Mouse (Mus musculus) embryonic facial prominence, embryonic 14.5 days (tissue): ENCODE data around the gene Tcte1. TPM values are rescaled to one million over a fixed set of nuclear protein-coding genes. Genes with fewer than 3 reads are reported as not detected.

Experiments used
- ATAC-seq: fragments of 200-750 bp; cut with Nextera tagmentation; 2 replicates; pipeline ENCODE4 v1.8.0; 2017; ENCODE audit warnings: low read depth, moderate number of reproducible peaks, moderate TSS enrichment
- DNase-seq: peaks from one replicate; pipeline ENCODE4 v3.0.0-alpha.2; 2015; ENCODE audit warnings: low spot score
- H3K27ac ChIP-seq: fragments of 300-500 bp; sonication (generic); replicated peaks from 2 replicates; pipeline ENCODE4 v1.5.1; 2014; ENCODE audit warnings: low read depth, mild to moderate bottlenecking, low read length, moderate library complexity
- H3K27me3 ChIP-seq: fragments of 300-500 bp; sonication (generic); replicated peaks from 2 replicates; pipeline ENCODE4 v1.6.1; 2014; ENCODE audit warnings: low read length; ENCODE audit not compliant: control insufficient read depth, insufficient read depth
- H3K36me3 ChIP-seq: fragments of 300-500 bp; sonication (generic); 2 replicates; pipeline ENCODE4 v1.6.1; 2014; ENCODE audit warnings: low read length, mixed read lengths; ENCODE audit not compliant: control insufficient read depth, insufficient read depth
- H3K4me1 ChIP-seq: fragments of 300-500 bp; sonication (generic); 2 replicates; pipeline ENCODE4 v1.6.1; 2014; ENCODE audit warnings: antibody characterized with exemption, low read length; ENCODE audit not compliant: control insufficient read depth, insufficient read depth
- H3K4me2 ChIP-seq: fragments of 300-500 bp; sonication (generic); 2 replicates; pipeline ENCODE4 v1.6.1; 2014; ENCODE audit warnings: low read depth, mild to moderate bottlenecking, low read length, moderate library complexity, mixed read lengths
- H3K4me3 ChIP-seq: fragments of 300-500 bp; sonication (generic); 2 replicates; pipeline ENCODE4 v1.5.1; 2014; ENCODE audit warnings: low read depth, mild to moderate bottlenecking, low read length
- H3K9ac ChIP-seq: fragments of 300-500 bp; sonication (generic); 2 replicates; pipeline ENCODE4 v1.6.1; 2014; ENCODE audit warnings: low read depth, mild to moderate bottlenecking, low read length, moderate library complexity, mixed read lengths
- H3K9me3 ChIP-seq: fragments of 300-500 bp; sonication (generic); 2 replicates; pipeline ENCODE4 v1.6.1; 2016; ENCODE audit warnings: low read length; ENCODE audit not compliant: control insufficient read depth
- WGBS: fragments of 180-500 bp; shearing (Covaris S2); extraction: QIAGEN DNeasy Blood & Tissue Kit; methylation state at CpG from one replicate; pipeline ENCODE4 v1.1.7; 2014; 5-methylcytosine and 5-hydroxymethylcytosine counted together
- polyA plus RNA-seq: library from polyadenylated mRNA; unstranded; fragments of >200 nt; fragmentation: Nextera tagmentation; extraction: Ambion mirVana; gene quantifications from 2 replicates; pipeline ENCODE4 v1.2.1, GENCODE M21; 2014

The Tcte1 gene
- polyA plus RNA-seq, 1 experiment from 2014 or later, result 2.7 TPM

DNA sequence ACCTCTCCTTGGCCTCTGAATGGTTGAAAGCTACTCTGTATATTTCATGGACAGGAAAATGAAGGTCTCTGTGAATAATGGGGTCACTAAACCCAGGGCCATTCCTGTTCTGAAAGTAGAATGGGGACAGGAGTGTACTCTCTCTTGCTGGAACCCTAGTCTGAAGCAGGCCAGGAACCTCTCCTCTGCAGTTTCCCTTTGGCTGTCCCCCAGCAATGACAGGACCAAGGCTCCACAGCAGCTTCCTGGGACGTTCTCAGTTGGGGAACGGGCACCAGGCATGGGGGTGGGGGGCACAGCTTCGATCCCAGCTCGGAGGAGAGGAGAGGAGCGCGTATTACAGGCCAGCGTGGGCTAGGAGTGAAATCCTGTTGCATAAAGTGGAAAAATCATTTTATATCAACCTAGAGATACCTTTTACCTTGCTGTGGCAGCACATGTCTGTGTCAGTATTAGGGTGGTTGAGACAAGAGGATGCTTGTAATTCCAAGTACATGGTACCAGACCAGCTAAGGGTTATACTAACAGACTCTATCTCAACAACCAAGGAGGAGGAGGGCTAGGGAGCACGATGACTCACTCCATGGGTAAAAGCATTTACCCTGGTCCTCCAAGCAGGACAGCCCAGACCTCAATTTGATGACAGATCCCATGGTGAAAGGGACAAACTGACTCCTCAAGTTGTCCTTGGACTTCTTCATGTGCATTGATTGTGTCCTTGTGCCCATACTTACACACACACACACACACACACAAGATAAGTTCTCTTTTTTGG, 52.1 kb downstream of the Tcte1 start:
- Histone ChIP-seq H3K4me2 (peak overlapping the region; percentile 88; the same call in 1 of the 2 replicates), H3K4me3 (no peak overlapping the region), H3K9me3 (no peaks in the 10 kb centered on the region), H3K27ac (no peak overlapping the region), H3K36me3 (peaks cover 19% of the 10 kb centered on the region), H3K9ac (peak overlapping the region; percentile 100; the same call in 1 of the 2 replicates), H3K27me3 (no peaks in the 10 kb centered on the region), H3K4me1 (peaks cover 12% of the 10 kb centered on the region)
- no peak for ATAC-seq
- DNase-seq, result no peak
- WGBS, result 85% methylated on average over 8 of the region's 8 CpGs

DNA sequence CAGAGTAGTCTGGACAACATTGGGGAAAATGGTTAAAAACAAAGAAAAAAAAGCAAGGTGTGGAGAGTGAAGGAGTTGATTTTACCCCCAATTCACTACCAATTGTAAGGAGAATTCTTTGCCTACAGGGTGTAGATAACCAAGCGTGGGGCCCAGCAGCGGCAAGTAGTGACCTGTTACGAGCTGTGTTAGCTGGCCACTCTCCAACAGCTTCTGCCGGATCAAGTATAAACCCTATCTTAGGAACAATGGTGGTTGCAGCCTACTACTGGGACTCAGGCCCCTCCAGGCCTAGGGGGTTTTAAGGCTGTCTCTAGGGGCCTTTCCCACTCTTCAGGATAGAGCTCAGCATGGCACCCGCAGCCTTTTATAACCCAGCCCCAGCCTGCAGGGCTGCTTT, 55.0 kb downstream of the Tcte1 start:
- H3K9ac ChIP-seq, result no peak overlapping the region
- no peaks in the 10 kb centered on the region for H3K9me3 ChIP-seq
- no peak for ATAC-seq
- DNase-seq, result peak; percentile 73
- 54% methylated on average over 5 of the region's 5 CpGs for WGBS
- peak overlapping the region; percentile 24 for H3K27ac ChIP-seq
- H3K4me2 ChIP-seq, result no peak overlapping the region
- H3K36me3 ChIP-seq, result no peaks in the 10 kb centered on the region
- peaks cover 9% of the 10 kb centered on the region for H3K4me1 ChIP-seq
- H3K4me3 ChIP-seq, result no peak overlapping the region
- H3K27me3 ChIP-seq, result no peaks in the 10 kb centered on the region

DNA sequence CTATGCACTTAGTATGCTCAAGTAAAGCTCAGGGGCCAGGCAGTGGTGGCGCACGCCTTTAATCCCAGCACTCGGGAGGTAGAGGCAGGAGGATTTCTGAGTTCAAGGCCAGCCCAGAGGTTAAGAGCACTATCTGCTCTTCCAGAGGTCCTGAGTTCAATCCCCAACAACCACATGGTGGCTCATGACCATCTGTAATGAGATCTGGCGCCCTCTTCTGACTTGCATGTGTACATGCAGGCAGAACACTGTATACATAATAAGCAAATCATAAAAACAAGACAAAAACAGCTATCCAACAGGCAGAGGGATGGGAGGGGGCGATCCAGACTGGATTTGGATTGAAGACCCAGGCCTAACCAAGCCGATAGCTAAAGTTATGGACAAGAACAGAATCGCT, 55.6 kb downstream of the Tcte1 start:
- 71% methylated on average over 7 of the region's 7 CpGs for WGBS
- no peak overlapping the region for H3K4me3 ChIP-seq
- H3K27ac ChIP-seq, result peak overlapping the region; percentile 24
- ATAC-seq, result no peak
- DNase-seq, result no peak
- no peak overlapping the region for H3K9ac ChIP-seq
- peaks cover 9% of the 10 kb centered on the region for H3K4me1 ChIP-seq
- no peak overlapping the region for H3K4me2 ChIP-seq
- H3K36me3 ChIP-seq, result no peaks in the 10 kb centered on the region
- H3K27me3 ChIP-seq, result no peaks in the 10 kb centered on the region
- no peaks in the 10 kb centered on the region for H3K9me3 ChIP-seq

DNA sequence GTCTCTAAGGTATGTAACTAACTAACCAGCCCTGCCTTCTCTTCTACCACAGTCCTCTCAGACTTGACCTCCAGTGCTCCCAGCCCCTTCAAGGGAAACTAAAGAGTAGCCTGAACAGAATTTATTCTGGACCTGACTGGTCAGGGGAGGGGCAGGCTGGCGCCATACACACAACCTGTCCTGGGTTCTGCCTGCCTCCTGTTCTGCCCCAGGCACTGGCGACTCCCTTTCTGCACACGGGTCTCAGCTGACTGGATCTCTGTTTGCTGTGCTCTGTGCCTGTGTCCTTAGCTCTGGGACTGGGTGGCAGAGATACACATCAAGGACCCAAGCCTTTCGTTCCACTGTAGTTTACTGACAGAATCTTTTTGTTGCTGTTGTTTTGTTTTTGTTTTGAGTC, 56.3 kb downstream of the Tcte1 start:
- H3K4me3 ChIP-seq, result no peak overlapping the region
- H3K4me1 ChIP-seq, result peaks cover 6% of the 10 kb centered on the region
- no peak overlapping the region for H3K4me2 ChIP-seq
- no peak overlapping the region for H3K27ac ChIP-seq
- H3K9ac ChIP-seq, result no peak overlapping the region
- WGBS, result 72% methylated on average over 4 of the region's 4 CpGs
- no peaks in the 10 kb centered on the region for H3K27me3 ChIP-seq
- no peaks in the 10 kb centered on the region for H3K9me3 ChIP-seq
- no peak for DNase-seq
- H3K36me3 ChIP-seq, result no peaks in the 10 kb centered on the region
- ATAC-seq, result no peak

DNA sequence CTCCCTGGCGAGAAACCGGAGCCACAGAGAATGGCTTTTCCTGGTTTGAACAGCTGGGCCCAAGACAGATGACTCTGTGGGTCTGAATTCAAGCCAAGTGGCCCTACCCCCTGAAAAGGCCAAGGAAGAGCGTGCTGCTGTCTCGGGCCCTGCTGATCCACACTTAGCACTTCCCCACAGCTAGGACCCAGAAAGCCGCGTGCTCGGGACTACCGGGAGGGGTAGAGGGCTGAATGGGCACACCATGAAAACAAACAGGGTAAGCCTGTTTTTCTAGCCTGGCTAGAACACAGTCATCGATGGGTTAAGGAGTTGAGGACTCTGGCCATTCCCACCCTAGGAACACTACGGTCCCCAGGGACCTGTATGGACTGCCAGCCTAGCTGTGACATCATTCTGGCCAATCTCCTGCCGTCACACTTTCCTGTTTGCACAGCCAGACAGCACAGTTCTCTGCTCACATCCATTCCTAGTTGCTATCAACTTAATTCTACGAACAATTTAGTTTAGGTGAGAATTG, 57.8 kb downstream of the Tcte1 start:
- Histone ChIP-seq H3K27me3 (no peaks in the 10 kb centered on the region), H3K9me3 (no peaks in the 10 kb centered on the region), H3K9ac (no peak overlapping the region), H3K4me2 (no peak overlapping the region), H3K36me3 (no peaks in the 10 kb centered on the region), H3K4me3 (no peak overlapping the region), H3K4me1 (0 out of 2 replicates have a peak, but pooled peaks cover 2% of the 10 kb centered on the region), H3K27ac (peak overlapping the region; percentile 35; the same call in 1 of the 2 replicates)
- 36% methylated on average over 12 of the region's 12 CpGs for WGBS
- ATAC-seq (peak; percentile 8; the same call in 1 of the 2 replicates), DNase-seq (peak; percentile 73)

DNA sequence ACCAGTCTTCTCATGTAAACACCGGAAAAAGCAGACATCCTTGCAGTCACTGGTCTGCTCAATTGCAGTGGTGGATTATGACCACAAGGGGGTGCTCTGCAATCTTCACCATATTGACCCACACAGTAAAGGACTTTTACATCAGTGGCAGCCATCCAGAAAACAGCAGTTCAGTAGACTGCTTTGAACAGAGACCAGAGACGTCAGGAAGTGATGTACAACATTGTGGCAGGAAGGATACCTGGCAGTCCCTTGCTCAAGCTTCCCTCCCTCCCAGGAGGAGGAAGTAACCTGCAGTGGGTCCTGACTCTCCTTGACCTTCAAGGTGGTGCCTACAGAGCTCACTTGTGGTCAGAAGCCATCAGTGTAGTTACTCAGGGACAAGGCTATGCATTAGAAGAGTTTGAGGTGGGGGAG, 58.3 kb downstream of the Tcte1 start:
- H3K27ac ChIP-seq, result no peak overlapping the region
- no peaks in the 10 kb centered on the region for H3K27me3 ChIP-seq
- H3K9me3 ChIP-seq, result no peaks in the 10 kb centered on the region
- H3K4me3 ChIP-seq, result no peak overlapping the region
- ATAC-seq (peak; percentile 17; the same call in 1 of the 2 replicates), DNase-seq (peak; percentile 83)
- 4% methylated on average over 2 of the region's 2 CpGs for WGBS
- no peak overlapping the region for H3K9ac ChIP-seq
- H3K4me1 ChIP-seq, result 0 out of 2 replicates have a peak, but pooled peaks cover 2% of the 10 kb centered on the region
- peaks cover 4% of the 10 kb centered on the region for H3K36me3 ChIP-seq
- H3K4me2 ChIP-seq, result no peak overlapping the region

DNA sequence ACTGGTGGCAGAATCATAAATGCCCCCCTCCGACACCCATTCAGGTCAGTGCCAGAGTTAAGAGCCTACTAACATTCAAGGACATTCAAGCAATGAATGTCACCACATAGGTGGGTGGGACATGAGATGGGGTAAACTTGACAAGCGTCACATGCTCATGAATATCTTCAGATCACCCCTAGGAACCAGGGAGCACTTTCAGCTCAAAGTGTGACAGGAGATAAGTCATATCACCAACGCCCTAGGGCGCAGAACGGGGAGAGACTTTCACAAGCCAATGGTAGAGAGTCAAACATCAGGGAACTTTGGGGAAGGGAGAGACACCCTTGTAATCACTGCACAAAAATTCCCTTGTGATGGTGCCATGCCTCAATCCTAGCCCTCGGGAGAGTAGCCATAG, 59.0 kb downstream of the Tcte1 start:
- H3K4me2 ChIP-seq, result no peak overlapping the region
- ATAC-seq (no peak), DNase-seq (no peak)
- H3K36me3 ChIP-seq, result peaks cover 10% of the 10 kb centered on the region
- H3K4me1 ChIP-seq, result 0 out of 2 replicates have a peak, but pooled peaks cover 2% of the 10 kb centered on the region
- H3K27ac ChIP-seq, result no peak overlapping the region
- no peaks in the 10 kb centered on the region for H3K9me3 ChIP-seq
- no peak overlapping the region for H3K9ac ChIP-seq
- no peaks in the 10 kb centered on the region for H3K27me3 ChIP-seq
- H3K4me3 ChIP-seq, result no peak overlapping the region
- 92% methylated on average over 6 of the region's 6 CpGs for WGBS

DNA sequence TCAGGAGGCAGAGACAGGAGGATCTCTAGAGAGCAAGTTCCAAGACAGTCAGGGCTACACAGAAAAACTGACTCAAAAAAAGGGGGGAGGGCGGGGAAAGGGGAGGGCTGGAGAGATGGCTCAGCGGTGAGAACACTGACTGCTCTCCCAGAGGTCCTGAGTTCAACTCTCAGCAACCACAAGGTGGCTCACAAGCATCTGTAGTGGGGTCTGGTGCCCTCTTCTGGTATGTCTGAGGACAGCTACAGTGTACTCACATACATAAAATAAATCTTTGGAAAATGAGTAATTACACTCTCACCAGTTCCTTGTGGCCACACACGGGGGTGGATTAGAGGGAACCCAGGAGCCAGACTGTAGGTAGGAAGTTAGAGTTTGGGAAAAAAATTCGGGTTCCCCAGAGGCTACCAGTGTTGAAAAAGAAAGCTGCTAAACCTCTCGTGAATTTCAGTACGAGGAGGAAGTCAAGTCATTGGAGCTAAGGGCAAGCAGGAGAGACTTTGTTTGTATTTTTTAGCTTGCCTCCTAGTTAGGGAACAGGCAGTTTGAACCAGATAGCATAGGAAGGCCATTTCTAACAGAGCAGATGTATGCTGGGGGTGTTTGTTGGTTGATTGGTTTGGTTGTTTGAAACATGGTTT, 59.6 kb downstream of the Tcte1 start:
- H3K4me2 ChIP-seq, result no peak overlapping the region
- no peak overlapping the region for H3K4me3 ChIP-seq
- ATAC-seq (no peak), DNase-seq (no peak)
- H3K4me1 ChIP-seq, result 0 out of 2 replicates have a peak, but pooled peaks cover 2% of the 10 kb centered on the region
- peaks cover 12% of the 10 kb centered on the region for H3K36me3 ChIP-seq
- 70% methylated on average over 6 of the region's 6 CpGs for WGBS
- H3K27me3 ChIP-seq, result no peaks in the 10 kb centered on the region
- no peaks in the 10 kb centered on the region for H3K9me3 ChIP-seq
- no peak overlapping the region for H3K27ac ChIP-seq
- no peak overlapping the region for H3K9ac ChIP-seq
